Mouse (Mus musculus) liver, embryonic 14.5 days (tissue): ENCODE measurements around the gene H2-Q7.
"Not testable (repeated sequence)": the region's sequence is repeated elsewhere in the genome, so short reads cannot be mapped to it uniquely, and the experiment has no call there.

Source experiments
- CTCF ChIP-seq: IDR thresholded peaks from 2 replicates; pipeline ENCODE4 v1.5.1; 2016; ENCODE audit warnings: antibody characterized with exemption, low read depth, control low read depth
- EP300 ChIP-seq: IDR thresholded peaks from 2 replicates; pipeline ENCODE4 v1.6.1; 2016; ENCODE audit warnings: antibody characterized with exemption, low read depth

GRCm38 (mm10) chr17:35420206-35420810, 18.6 kb upstream of the H2-Q7 start:
- peak; percentile 78 for TF ChIP-seq CTCF
- not testable (repeated sequence) for TF ChIP-seq EP300
